Mouse (Mus musculus) bone marrow, adult 2 months (tissue): ENCODE data around the gene Top3a.

Experiments
- CTCF ChIP-seq: fragments of 200-500 bp; IDR thresholded peaks from 2 replicates; pipeline ENCODE4 v1.5.1; 2011; ENCODE audit warnings: low read length, control low read depth; ENCODE audit not compliant: control insufficient read depth, insufficient read depth
- POLR2A ChIP-seq: fragments of 200-500 bp; IDR thresholded peaks from 2 replicates; pipeline ENCODE4 v1.6.1; 2011; ENCODE audit warnings: low read depth, mild to moderate bottlenecking, control low read depth, low read length, borderline replicate concordance; ENCODE audit not compliant: control insufficient read depth

DNA sequence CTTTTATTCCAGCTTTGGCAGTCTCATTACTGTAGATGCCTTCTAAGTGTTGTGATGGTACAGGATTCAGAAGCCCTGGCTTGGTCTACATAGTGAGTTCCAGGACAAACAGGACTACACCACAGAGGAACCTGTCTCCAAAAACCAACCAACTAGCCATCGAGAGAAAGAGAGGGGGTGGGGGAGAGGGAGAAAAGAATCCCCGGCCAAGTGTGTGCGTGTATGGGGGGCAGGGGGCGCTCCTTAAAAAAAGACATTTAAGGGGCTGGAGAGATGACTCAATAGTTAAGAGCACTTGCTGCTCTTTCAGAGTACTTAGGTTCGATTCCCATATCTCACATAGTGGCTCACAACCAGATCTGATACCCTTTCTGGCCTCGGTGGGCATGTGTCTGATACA is 1.6 kb downstream of the Top3a start:
- TF ChIP-seq POLR2A: no peak
- TF ChIP-seq CTCF: no peak
